Mouse (Mus musculus): Measurements from ENCODE around the gene Spns1. TPM values are rescaled to one million over a fixed set of nuclear protein-coding genes. Genes with fewer than 3 reads are reported as not detected.

The Spns1 gene
- total and polyA plus RNA-seq, 3 experiments: 19.0 to 55.4 (median 21.4) TPM

DNA sequence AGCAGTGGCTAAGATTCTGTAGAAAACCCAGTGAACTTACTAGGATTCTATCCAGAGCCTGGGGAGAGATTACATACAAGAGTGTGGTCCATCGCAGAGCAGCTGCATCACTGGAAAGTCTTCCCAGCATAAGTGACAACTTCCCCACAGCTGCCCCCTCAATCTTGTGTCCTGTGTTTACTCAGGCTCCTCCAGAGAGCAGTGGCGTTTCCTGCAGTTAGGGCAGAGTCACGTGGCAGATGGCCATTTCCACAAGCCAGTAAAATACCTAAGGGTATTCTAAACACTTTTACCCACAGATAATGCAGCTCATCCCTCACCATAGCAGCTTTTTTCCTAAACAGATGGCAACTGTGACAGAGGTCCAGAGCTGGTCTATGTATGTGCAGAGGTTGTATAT, 52.5 kb downstream of the Spns1 start:
- DNase-seq (ENCODE audit: low spot score) (no peak), ATAC-seq (ENCODE audit: extremely low read depth, insufficient number of reproducible peaks, low FRiP score, poor library complexity, severe bottlenecking) (no peak)
- Histone ChIP-seq H3K36me3 (replicated peaks) (no peaks in the 10 kb centered on the region), H3K4me3 (ENCODE audit: low read depth, low read length) (no peak overlapping the region), H3K27me3 (ENCODE audit: insufficient read depth, low read length) (peaks cover 15% of the 10 kb centered on the region; the same call in 1 of the 2 replicates), H3K9me3 (replicated peaks) (no peaks in the 10 kb centered on the region), H3K4me1 (ENCODE audit: insufficient read depth, low read depth, low read length) (peaks cover 5% of the 10 kb centered on the region)
- no peak for TF ChIP-seq GATA2 (IDR thresholded peaks at IDR 0.05; ENCODE audit: borderline replicate concordance, low read depth, low read length)
- no peak for TF ChIP-seq CTCF (IDR thresholded peaks at IDR 0.05; ENCODE audit: low read depth, low read length)
- no peak for TF ChIP-seq TAL1 (conservative IDR thresholded peaks at IDR 0.05; ENCODE audit: low read depth, low read length)
- no peak for TF ChIP-seq POLR2AphosphoS5 (IDR thresholded peaks at IDR 0.05; ENCODE audit: insufficient replicate concordance, low read depth, low read length)
- TF ChIP-seq GATA1 (IDR thresholded peaks at IDR 0.05; ENCODE audit: borderline replicate concordance, low read length): no peak

DNA sequence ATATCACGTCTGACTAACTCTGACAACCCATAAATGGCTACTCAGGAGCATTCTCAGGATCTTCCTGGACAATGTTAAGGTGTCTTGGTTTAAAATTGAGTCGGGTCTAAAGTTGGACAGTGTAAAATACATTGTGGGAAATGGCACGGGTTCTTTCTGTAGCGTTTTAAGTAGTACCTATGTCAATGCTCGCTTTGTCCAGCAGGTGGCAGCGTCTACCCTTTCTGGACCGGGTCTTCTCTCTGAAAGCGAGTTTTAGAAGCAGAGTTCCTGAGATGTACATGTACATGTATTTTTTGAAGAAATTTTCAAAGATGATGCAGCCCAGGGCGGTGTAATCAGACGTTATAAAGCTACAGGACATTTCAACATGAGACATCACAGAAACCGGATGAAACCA, 53.5 kb downstream of the Spns1 start:
- no peaks in the 10 kb centered on the region for H3K36me3 ChIP-seq (replicated peaks)
- DNase-seq (ENCODE audit: low spot score) (peak; percentile 51), ATAC-seq (ENCODE audit: extremely low read depth, insufficient number of reproducible peaks, low FRiP score, poor library complexity, severe bottlenecking) (no peak; the same call in 1 of the 2 replicates)
- peaks cover 12% of the 10 kb centered on the region for H3K27me3 ChIP-seq (ENCODE audit: insufficient read depth, low read length)
- peaks cover 5% of the 10 kb centered on the region for H3K4me1 ChIP-seq (ENCODE audit: insufficient read depth, low read depth, low read length)
- no peak overlapping the region for H3K4me3 ChIP-seq (ENCODE audit: low read depth, low read length)
- no peak for TF ChIP-seq TAL1 (conservative IDR thresholded peaks at IDR 0.05; ENCODE audit: low read depth, low read length)
- TF ChIP-seq GATA2 (IDR thresholded peaks at IDR 0.05; ENCODE audit: borderline replicate concordance, low read depth, low read length): no peak
- no peak for TF ChIP-seq GATA1 (IDR thresholded peaks at IDR 0.05; ENCODE audit: borderline replicate concordance, low read length)
- TF ChIP-seq POLR2AphosphoS5 (IDR thresholded peaks at IDR 0.05; ENCODE audit: insufficient replicate concordance, low read depth, low read length): no peak
- TF ChIP-seq CTCF (IDR thresholded peaks at IDR 0.05; ENCODE audit: low read depth, low read length): peak; percentile 81
- no peaks in the 10 kb centered on the region for H3K9me3 ChIP-seq (replicated peaks)

Other genes starting within 250 kb of the Spns1 start
- 240 and 242 TPM in 2 replicates for gene Xpo6, start 176.9 kb downstream of the Spns1 start, total RNA-seq (2014; fragmentation: Nextera tagmentation)
- gene Xpo6, start 176.9 kb downstream of the Spns1 start, total RNA-seq (2017): 49.6 and 50.0 TPM in 2 replicates
- gene Xpo6, start 176.9 kb downstream of the Spns1 start, polyA plus RNA-seq (2012): 114 and 180 TPM in 2 replicates
- gene Sbk1, start 104.8 kb downstream of the Spns1 start, total RNA-seq (2014; fragmentation: Nextera tagmentation): not detected in 2 replicates
- gene Sbk1, start 104.8 kb downstream of the Spns1 start, total RNA-seq (2017): 0.06 and 0.33 TPM in 2 replicates
- 0.26 and 0.31 TPM in 2 replicates for gene Sbk1, start 104.8 kb downstream of the Spns1 start, polyA plus RNA-seq (2012)
- 0.38 and 1.7 TPM in 2 replicates for gene Lat, start 7.9 kb downstream of the Spns1 start, total RNA-seq (2014; fragmentation: Nextera tagmentation)
- gene Lat, start 7.9 kb downstream of the Spns1 start, total RNA-seq (2017): 14.6 and 15.6 TPM in 2 replicates
- gene Lat, start 7.9 kb downstream of the Spns1 start, polyA plus RNA-seq (2012): 10.1 and 12.7 TPM in 2 replicates
- gene Nfatc2ip, start 19.3 kb upstream of the Spns1 start, total RNA-seq (2014; fragmentation: Nextera tagmentation): 16.4 and 22.0 TPM in 2 replicates
- gene Nfatc2ip, start 19.3 kb upstream of the Spns1 start, total RNA-seq (2017): 13.2 and 16.8 TPM in 2 replicates
- gene Nfatc2ip, start 19.3 kb upstream of the Spns1 start, polyA plus RNA-seq (2012): 5.0 and 5.9 TPM in 2 replicates
- not detected in 2 replicates for gene Cd19, start 37.4 kb upstream of the Spns1 start, total RNA-seq (2014; fragmentation: Nextera tagmentation)
- not detected in 2 replicates for gene Cd19, start 37.4 kb upstream of the Spns1 start, total RNA-seq (2017)
- gene Cd19, start 37.4 kb upstream of the Spns1 start, polyA plus RNA-seq (2012): not detected in 2 replicates
- gene Rabep2, start 51.3 kb upstream of the Spns1 start, total RNA-seq (2014; fragmentation: Nextera tagmentation): 1.7 and 2.9 TPM in 2 replicates
- gene Rabep2, start 51.3 kb upstream of the Spns1 start, total RNA-seq (2017): 16.0 and 16.1 TPM in 2 replicates
- gene Rabep2, start 51.3 kb upstream of the Spns1 start, polyA plus RNA-seq (2012): 21.7 and 28.3 TPM in 2 replicates
- 0.29 TPM in 1 of 2 replicates, not detected in the other for gene Atp2a1, start 85.7 kb upstream of the Spns1 start, total RNA-seq (2014; fragmentation: Nextera tagmentation)
- not detected in 2 replicates for gene Atp2a1, start 85.7 kb upstream of the Spns1 start, total RNA-seq (2017)
- gene Atp2a1, start 85.7 kb upstream of the Spns1 start, polyA plus RNA-seq (2012): 0.02 TPM in 1 of 2 replicates, not detected in the other
- 24.0 and 24.6 TPM in 2 replicates for gene Sh2b1, start 98.0 kb upstream of the Spns1 start, total RNA-seq (2014; fragmentation: Nextera tagmentation)
- 8.3 and 8.9 TPM in 2 replicates for gene Sh2b1, start 98.0 kb upstream of the Spns1 start, total RNA-seq (2017)
- 55.6 and 61.5 TPM in 2 replicates for gene Sh2b1, start 98.0 kb upstream of the Spns1 start, polyA plus RNA-seq (2012)
- gene Tufm, start 109.9 kb upstream of the Spns1 start, total RNA-seq (2014; fragmentation: Nextera tagmentation): 89.3 and 123 TPM in 2 replicates
- gene Tufm, start 109.9 kb upstream of the Spns1 start, total RNA-seq (2017): 80.3 and 81.9 TPM in 2 replicates
- gene Tufm, start 109.9 kb upstream of the Spns1 start, polyA plus RNA-seq (2012): 59.4 and 126 TPM in 2 replicates
- 301 and 400 TPM in 2 replicates for gene Atxn2l, start 126.0 kb upstream of the Spns1 start, total RNA-seq (2014; fragmentation: Nextera tagmentation)
- 27.8 and 32.0 TPM in 2 replicates for gene Atxn2l, start 126.0 kb upstream of the Spns1 start, total RNA-seq (2017)
- gene Atxn2l, start 126.0 kb upstream of the Spns1 start, polyA plus RNA-seq (2012): 843 and 964 TPM in 2 replicates
- 580 and 606 TPM in 2 replicates for gene Eif3c, start 189.0 kb upstream of the Spns1 start, total RNA-seq (2014; fragmentation: Nextera tagmentation)
- gene Eif3c, start 189.0 kb upstream of the Spns1 start, total RNA-seq (2017): 211 and 235 TPM in 2 replicates
- gene Eif3c, start 189.0 kb upstream of the Spns1 start, polyA plus RNA-seq (2012): 103 and 114 TPM in 2 replicates
- 1.3 and 3.7 TPM in 2 replicates for gene Apobr, start 207.5 kb upstream of the Spns1 start, total RNA-seq (2014; fragmentation: Nextera tagmentation)
- gene Apobr, start 207.5 kb upstream of the Spns1 start, total RNA-seq (2017): 4.4 and 5.5 TPM in 2 replicates
- 4.8 and 4.9 TPM in 2 replicates for gene Apobr, start 207.5 kb upstream of the Spns1 start, polyA plus RNA-seq (2012)
- gene Cln3, start 208.4 kb upstream of the Spns1 start, total RNA-seq (2014; fragmentation: Nextera tagmentation): 27.9 and 35.1 TPM in 2 replicates
- gene Cln3, start 208.4 kb upstream of the Spns1 start, total RNA-seq (2017): 49.9 and 52.7 TPM in 2 replicates
- 10.9 and 15.4 TPM in 2 replicates for gene Cln3, start 208.4 kb upstream of the Spns1 start, polyA plus RNA-seq (2012)
- gene Il27, start 217.5 kb upstream of the Spns1 start, total RNA-seq (2014; fragmentation: Nextera tagmentation): not detected in 2 replicates
- gene Il27, start 217.5 kb upstream of the Spns1 start, total RNA-seq (2017): not detected in 2 replicates
- not detected in 2 replicates for gene Il27, start 217.5 kb upstream of the Spns1 start, polyA plus RNA-seq (2012)